8 mouse cellular contexts compared by ENCODE assay signal in genomic region chr1:173367356-173368046, GRCm38 (mm10). TPM values are rescaled to one million over a fixed set of nuclear protein-coding genes. Genes with fewer than 3 reads are reported as not detected.
DNase-seq lines count a peak whose midpoint lies in the region; ATAC-seq and TF ChIP-seq lines count a peak whose summit lies in the region.

Gene Cadm3 (minus strand): TSS chr1:173367695.

- DNase-seq in heart, adult 2 months: peak; percentile 17 to 27
- no peak for DNase-seq in heart, postnatal 25 days (ENCODE audit: low spot score)
- DNase-seq in cerebellum, adult 8-10 months: peak; percentile 88
- DNase-seq in forebrain, postnatal 0 days: peak; percentile 92
- peak; percentile 67 for DNase-seq in retina, adult 2 months (ENCODE audit: low read depth, low spot score)
- DNase-seq in c-Kit-positive CD71-positive TER-119-positive erythroid progenitor cells, embryonic 14.5 days (ENCODE audit: low spot score): no peak

- H3K79me2 ChIP-seq in heart, adult 2 months (replicated peaks; ENCODE audit: control insufficient read depth, insufficient read depth, low read length): no peaks in the 10 kb centered on the region

- H3K27ac ChIP-seq in heart, adult 2 months: no peak within 1 kb of the TSS
- H3K27ac ChIP-seq in forebrain, postnatal 0 days (ENCODE audit: low read depth, low read length): peak within 1 kb of the TSS; percentile 90
- H3K27ac ChIP-seq in hindbrain, embryonic 13.5 days: peak within 1 kb of the TSS; percentile 94
- H3K27ac ChIP-seq in limb, embryonic 12.5 days: no peak within 1 kb of the TSS

- peak within 1 kb of the TSS; percentile 83 for H3K4me2 ChIP-seq in forebrain, postnatal 0 days (ENCODE audit: low read depth)
- H3K4me2 ChIP-seq in hindbrain, embryonic 13.5 days: peak within 1 kb of the TSS; percentile 67
- H3K4me2 ChIP-seq in limb, embryonic 12.5 days: peak within 1 kb of the TSS; percentile 95

- H3K9me3 ChIP-seq in forebrain, postnatal 0 days (ENCODE audit: low read length): no peaks in the 10 kb centered on the region
- no peaks in the 10 kb centered on the region for H3K9me3 ChIP-seq in hindbrain, embryonic 13.5 days
- no peaks in the 10 kb centered on the region for H3K9me3 ChIP-seq in limb, embryonic 12.5 days

- no peak for TF ChIP-seq CTCF in heart, adult 2 months (IDR thresholded peaks at IDR 0.05)
- no peak for TF ChIP-seq CTCF in forebrain, postnatal 0 days (IDR thresholded peaks at IDR 0.05; ENCODE audit: low read depth)

- TF ChIP-seq EP300 in heart, adult 2 months (IDR thresholded peaks at IDR 0.05; ENCODE audit: insufficient read depth, low read depth, low read length): no peak

- H3K9ac ChIP-seq in heart, adult 2 months (ENCODE audit: low read depth, low read length): no peak within 1 kb of the TSS
- H3K9ac ChIP-seq in forebrain, postnatal 0 days: peak within 1 kb of the TSS; percentile 99
- peak within 1 kb of the TSS; percentile 99 for H3K9ac ChIP-seq in hindbrain, embryonic 13.5 days
- H3K9ac ChIP-seq in limb, embryonic 12.5 days (replicated peaks): peak within 1 kb of the TSS; percentile 53; the same call in 1 of the 2 replicates

- peaks cover 9% of the 10 kb centered on the region for H3K27me3 ChIP-seq in heart, adult 2 months (ENCODE audit: control insufficient read depth, insufficient read depth, low read length)
- H3K27me3 ChIP-seq in forebrain, postnatal 0 days (ENCODE audit: insufficient read depth, low read length): no peaks in the 10 kb centered on the region
- no peaks in the 10 kb centered on the region for H3K27me3 ChIP-seq in hindbrain, embryonic 13.5 days
- peaks cover 59% of the 10 kb centered on the region for H3K27me3 ChIP-seq in limb, embryonic 12.5 days

- intact Hi-C loops in heart, adult 2 months (cut with DNase I): no loop called here
- intact Hi-C loops in heart, postnatal 25 days (cut with DNase I): no loop called here

- no peaks in the 10 kb centered on the region for H3K4me1 ChIP-seq in heart, adult 2 months (ENCODE audit: control insufficient read depth, insufficient read depth, low read length)
- H3K4me1 ChIP-seq in forebrain, postnatal 0 days (ENCODE audit: insufficient read depth): peaks cover 13% of the 10 kb centered on the region
- peaks cover 45% of the 10 kb centered on the region for H3K4me1 ChIP-seq in hindbrain, embryonic 13.5 days (replicated peaks)
- H3K4me1 ChIP-seq in limb, embryonic 12.5 days (replicated peaks): peaks cover 21% of the 10 kb centered on the region

- H3K4me3 ChIP-seq in heart, adult 2 months: no peak within 1 kb of the TSS
- H3K4me3 ChIP-seq in forebrain, postnatal 0 days (ENCODE audit: low read depth, low read length): peak within 1 kb of the TSS; percentile 98
- H3K4me3 ChIP-seq in hindbrain, embryonic 13.5 days: peak within 1 kb of the TSS; percentile 96
- H3K4me3 ChIP-seq in limb, embryonic 12.5 days (replicated peaks): peak within 1 kb of the TSS; percentile 56

- TF ChIP-seq POLR2A in heart, adult 2 months (IDR thresholded peaks at IDR 0.05; ENCODE audit: insufficient read depth, low read depth, low read length): no peak

- ATAC-seq in forebrain, postnatal 0 days: peak; percentile 92
- ATAC-seq in hindbrain, embryonic 13.5 days (ENCODE audit: low FRiP score): peak; percentile 88
- ATAC-seq in limb, embryonic 12.5 days (ENCODE audit: insufficient number of reproducible peaks, insufficient read depth, low FRiP score, low TSS enrichment, low read depth): peak; percentile 61; the same call in 1 of the 2 replicates

- WGBS in heart, adult 2 months: 1% methylated on average over 46 of the region's 46 CpGs
- WGBS in forebrain, postnatal 0 days: under 1% methylated on average over 43 of the region's 46 CpGs
- under 1% methylated on average over 43 of the region's 46 CpGs for WGBS in hindbrain, embryonic 13.5 days
- WGBS in limb, embryonic 12.5 days: under 1% methylated on average over 46 of the region's 46 CpGs

- H3K36me3 ChIP-seq in heart, adult 2 months (ENCODE audit: control insufficient read depth, insufficient read depth, low read length): no peaks in the 10 kb centered on the region
- H3K36me3 ChIP-seq in forebrain, postnatal 0 days (ENCODE audit: insufficient read depth): no peaks in the 10 kb centered on the region
- H3K36me3 ChIP-seq in hindbrain, embryonic 13.5 days: no peaks in the 10 kb centered on the region
- H3K36me3 ChIP-seq in limb, embryonic 12.5 days: no peaks in the 10 kb centered on the region

RNA-seq across cellular contexts. Expression of gene Cadm3, which starts in this region (rescaled TPM):
- 1 to 10 TPM; 1.6 to 2.6 TPM for total RNA-seq in heart, adult 2 months (2021)
- polyA plus RNA-seq in heart, adult 2 months (2012; rRNA removed): 4.1 and 8.1 TPM in 2 replicates
- total RNA-seq in heart, postnatal 25 days (2021): 1 to 10 TPM; 2.2 to 3.1 TPM
- total RNA-seq in forebrain, postnatal 0 days (2014; rRNA removed): 278 and 354 TPM in 2 replicates
- 25.6 and 41.0 TPM in 2 replicates for polyA plus RNA-seq in forebrain, postnatal 0 days (2015; fragmentation: Nextera tagmentation; extraction: Ambion mirVana)
- polyA plus RNA-seq in hindbrain, embryonic 13.5 days (2015; fragmentation: Nextera tagmentation; extraction: Ambion mirVana): 50.0 and 52.9 TPM in 2 replicates
- 0.50 and 0.61 TPM in 2 replicates for polyA plus RNA-seq in limb, embryonic 12.5 days (2016; fragmentation: Nextera tagmentation; extraction: Ambion mirVana)

Comparison
In these comparisons a context has a peak if more than half of its experiments do, and no peak if none do; other contexts are left out.
1. RNA of gene Cadm3 (total RNA-seq): 278 to 354 TPM in forebrain, postnatal 0 days; 2.2 to 3.1 TPM in heart, postnatal 25 days and 1.6 to 2.6 TPM in heart, adult 2 months; every median in the first group is over 10 times any median in the second.
2. DNase-seq: peak in heart, adult 2 months (2 of 2), cerebellum, adult 8-10 months (single experiment), forebrain, postnatal 0 days (single experiment) and retina, adult 2 months (single experiment); none in heart, postnatal 25 days (single experiment) and c-Kit-positive CD71-positive TER-119-positive erythroid progenitor cells, embryonic 14.5 days (single experiment).
3. Peak in ATAC-seq, H3K4me3 ChIP-seq, H3K9ac ChIP-seq and H3K4me2 ChIP-seq in limb, embryonic 12.5 days; RNA of the gene not detected or under 1 TPM.
4. H3K27ac ChIP-seq: peak in forebrain, postnatal 0 days (single experiment) and hindbrain, embryonic 13.5 days (single experiment); none in heart, adult 2 months (single experiment) and limb, embryonic 12.5 days (single experiment).
5. Peak in every context shown above with its lines, with median percentiles within 50 percentile points of each other: ATAC-seq and H3K4me2 ChIP-seq.